Mouse (Mus musculus): ENCODE measurements at regions not wholly inside any gene's neighbourhood (a gene's known extent, or its start where the extent isn't known, plus 50 kb on each side); places are given as distances from the start of the nearest gene placed in this dataset.

DNA sequence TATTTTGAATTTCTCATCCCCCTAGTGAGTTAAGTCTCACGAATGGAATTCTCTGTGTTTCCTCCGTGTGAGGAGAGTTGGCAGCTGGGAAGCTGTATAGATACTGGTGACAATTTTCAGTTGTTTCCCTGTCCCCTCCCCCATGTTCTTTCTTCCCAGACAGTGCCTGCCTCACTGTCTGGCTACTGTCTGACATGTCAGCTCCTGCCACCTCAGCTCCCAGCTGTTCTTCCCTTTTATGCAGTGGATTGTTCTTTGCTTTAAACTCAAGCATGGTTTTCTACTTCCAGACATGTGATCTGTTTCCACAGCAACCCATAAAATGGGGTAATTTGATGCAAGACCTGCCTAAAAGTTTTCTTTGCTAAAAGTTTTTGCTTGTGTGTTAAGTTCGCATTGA lies 487.0 kb upstream of the Fat3 start:
- TF ChIP-seq EP300 (IDR thresholded peaks at IDR 0.05): no peak
- no peak for TF ChIP-seq CTCF (IDR thresholded peaks at IDR 0.05)

Measured in lung, postnatal 0 days (tissue).